Mouse (Mus musculus) kidney, adult 2 months (tissue): Measurements from ENCODE around the gene Gm10491.

ENCODE experiments used
- CTCF ChIP-seq: fragments of 200-500 bp; conservative IDR thresholded peaks from 2 replicates; pipeline ENCODE4 v1.5.1; 2011; ENCODE audit warnings: low read depth, mild to moderate bottlenecking, control low read depth, low read length, moderate library complexity, mixed read lengths; ENCODE audit not compliant: insufficient read depth, insufficient read length
- POLR2A ChIP-seq: fragments of 200-500 bp; IDR thresholded peaks from one replicate; pipeline ENCODE4 v1.6.1; 2011; ENCODE audit warnings: low read depth, low read length, control low read depth

DNA sequence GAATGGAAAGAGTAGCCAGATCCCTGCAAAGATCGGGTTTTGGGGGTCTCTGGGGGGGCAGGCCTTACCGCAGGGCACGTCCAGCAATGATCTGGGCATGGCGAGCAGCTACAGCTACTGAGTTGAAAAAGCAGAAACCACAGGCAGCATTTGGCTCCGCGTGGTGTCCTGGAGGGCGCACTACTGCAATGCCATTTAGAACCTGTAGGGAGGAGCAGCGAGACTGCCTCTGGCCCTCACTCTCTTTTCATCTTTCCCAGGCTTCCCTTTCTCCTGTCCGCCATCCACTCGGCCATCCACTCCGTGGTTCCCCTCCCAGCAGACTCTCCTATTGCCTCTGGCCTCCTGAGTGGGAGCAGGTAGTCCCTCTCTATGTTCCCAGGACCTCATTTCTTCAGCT, 29.2 kb upstream of the Gm10491 start:
- TF ChIP-seq CTCF (0 out of 2 replicates have a peak, but pooled peaks have one; percentile 22), POLR2A (no peak)
